Mouse (Mus musculus) stomach, postnatal 0 days (tissue): Measurements from ENCODE around the gene Fam174a.

ENCODE experiments used
- CTCF ChIP-seq: IDR thresholded peaks from 2 replicates; pipeline ENCODE4 v1.5.1; 2016; ENCODE audit warnings: antibody characterized with exemption, low read depth, mild to moderate bottlenecking, moderate library complexity
- EP300 ChIP-seq: optimal IDR thresholded peaks from 2 replicates; pipeline ENCODE3; 2016; ENCODE audit warnings: antibody characterized with exemption

DNA sequence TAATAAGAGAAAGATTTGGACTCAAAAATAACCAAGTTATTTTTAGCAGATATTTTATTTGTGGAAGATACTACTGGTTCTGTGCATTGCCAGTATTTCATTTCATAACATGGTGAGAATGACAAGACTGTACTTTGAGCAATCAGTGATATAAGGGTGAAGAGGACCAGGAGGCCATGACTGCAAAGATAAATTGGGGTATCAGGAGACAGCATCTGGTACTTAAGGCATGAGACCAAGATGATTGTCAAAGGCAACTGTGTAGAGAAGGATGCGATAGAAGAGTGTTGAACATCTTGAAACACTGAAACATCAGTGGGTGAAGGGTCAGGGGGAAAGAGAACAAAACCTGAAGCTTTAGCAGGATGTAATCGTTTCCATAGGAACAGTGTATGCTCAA, 50.3 kb downstream of the Fam174a start:
- TF ChIP-seq CTCF (no peak), EP300 (no peak)
